ENCODE assay signal across 22 mouse cellular contexts in genomic region chr4:35049036-35049741, GRCm38 (mm10).
DNase-seq lines count a peak whose midpoint lies in the region; ATAC-seq and TF ChIP-seq lines count a peak whose summit lies in the region.
"Had no signal": no experiment of that assay in that cellular context is flagged by ENCODE, and none has a peak within 500 bp of the region (broad histone marks: within the 10 kb centered on the region; RNA-seq: fewer than 3 reads in every experiment).

No protein-coding gene starts in this region.

- no peak overlapping the region for H3K9ac ChIP-seq in forebrain, embryonic 16.5 days (replicated peaks; ENCODE audit: low read depth, low read length)
- H3K9ac ChIP-seq in liver, adult 2 months (ENCODE audit: low read depth, low read length): no peak overlapping the region
- H3K9ac ChIP-seq in liver, embryonic 11.5 days (ENCODE audit: low read depth, low read length): no peak overlapping the region
- no peak overlapping the region for H3K9ac ChIP-seq in limb, embryonic 12.5 days (replicated peaks)
- H3K9ac ChIP-seq: liver, postnatal 0 days; midbrain, embryonic 12.5 days; neural tube, embryonic 12.5 days had no signal

- no peaks in the 10 kb centered on the region for H3K9me3 ChIP-seq in forebrain, embryonic 10.5 days
- H3K9me3 ChIP-seq in forebrain, embryonic 16.5 days (ENCODE audit: control insufficient read depth, low read length): no peaks in the 10 kb centered on the region
- no peaks in the 10 kb centered on the region for H3K9me3 ChIP-seq in liver, embryonic 11.5 days (ENCODE audit: control insufficient read depth, low read length)
- H3K9me3 ChIP-seq in limb, embryonic 12.5 days: no peaks in the 10 kb centered on the region
- H3K9me3 ChIP-seq: G1E; midbrain, embryonic 12.5 days; neural tube, embryonic 12.5 days had no signal

- H3K79me2 ChIP-seq in liver, adult 2 months (ENCODE audit: control insufficient read depth, insufficient read depth, low read length): peaks cover 3% of the 10 kb centered on the region; the same call in 1 of the 2 replicates

- no peak for TF ChIP-seq POLR2A in liver, adult 2 months (IDR thresholded peaks at IDR 0.05; ENCODE audit: extremely low read depth, insufficient read depth, low read length)

- H3K4me3 ChIP-seq in forebrain, embryonic 10.5 days: no peak overlapping the region
- H3K4me3 ChIP-seq in forebrain, embryonic 16.5 days (replicated peaks; ENCODE audit: low read length): no peak overlapping the region
- H3K4me3 ChIP-seq in liver, adult 2 months (ENCODE audit: insufficient read depth, low read depth, low read length): no peak overlapping the region
- H3K4me3 ChIP-seq in liver, embryonic 11.5 days (ENCODE audit: low read depth, low read length): no peak overlapping the region
- H3K4me3 ChIP-seq in brown adipose tissue, adult 24 weeks (ENCODE audit: insufficient read depth, low read depth, low read length): no peak overlapping the region
- H3K4me3 ChIP-seq in limb, embryonic 12.5 days (replicated peaks): no peak overlapping the region
- H3K4me3 ChIP-seq: left cerebral cortex, adult 2 months; midbrain, embryonic 12.5 days; neural tube, embryonic 12.5 days had no signal

- no peak for DNase-seq in forebrain, embryonic 10.5 days (ENCODE audit: extremely low spot score, low spot score)
- peak; percentile 75 for DNase-seq in liver, adult 2 months (ENCODE audit: extremely low read depth, low read depth, low spot score)
- no peak for DNase-seq in liver, embryonic 11.5 days (ENCODE audit: low spot score)
- no peak for DNase-seq in layer of hippocampus, postnatal 10 days (ENCODE audit: low spot score in 2 of 2)
- no peak for DNase-seq in cerebellum, adult 18-20 months
- DNase-seq: adrenal gland, postnatal 36 days; cerebellum, adult 9-10 months; gastrocnemius, postnatal 10 days; kidney, postnatal 25 days; left cerebral cortex, postnatal 4 days; liver, postnatal 0 days; spleen, adult 18-20 months; thymus, postnatal 25 days had no signal

- 50% methylated on average over 9 of the region's 9 CpGs for WGBS in forebrain, embryonic 10.5 days
- 42% methylated on average over 9 of the region's 9 CpGs for WGBS in forebrain, embryonic 16.5 days
- 23% methylated on average over 9 of the region's 9 CpGs for WGBS in liver, adult 2 months
- 71% methylated on average over 9 of the region's 9 CpGs for WGBS in liver, embryonic 11.5 days
- WGBS in limb, embryonic 12.5 days: 14% methylated on average over 9 of the region's 9 CpGs

- H3K4me1 ChIP-seq in forebrain, embryonic 10.5 days: peaks cover 21% of the 10 kb centered on the region
- H3K4me1 ChIP-seq in forebrain, embryonic 16.5 days (replicated peaks; ENCODE audit: control insufficient read depth, insufficient read depth, low read length): no peaks in the 10 kb centered on the region; the same call in 1 of the 2 replicates
- peaks cover 16% of the 10 kb centered on the region for H3K4me1 ChIP-seq in liver, adult 2 months (ENCODE audit: control insufficient read depth, insufficient read depth, low read length)
- no peaks in the 10 kb centered on the region; the same call in 1 of the 2 replicates for H3K4me1 ChIP-seq in liver, embryonic 11.5 days (replicated peaks; ENCODE audit: control insufficient read depth, insufficient read depth, low read length)
- H3K4me1 ChIP-seq in brown adipose tissue, adult 24 weeks (ENCODE audit: control insufficient read depth, insufficient read depth, insufficient read length, low read length): no peaks in the 10 kb centered on the region
- H3K4me1 ChIP-seq in limb, embryonic 12.5 days (replicated peaks): peaks cover 19% of the 10 kb centered on the region
- H3K4me1 ChIP-seq: midbrain, embryonic 12.5 days had no signal

- ATAC-seq in forebrain, embryonic 16.5 days: no peak
- ATAC-seq in liver, embryonic 11.5 days (replicated peaks; ENCODE audit: low FRiP score): no peak
- ATAC-seq in limb, embryonic 12.5 days (ENCODE audit: insufficient number of reproducible peaks, insufficient read depth, low FRiP score, low TSS enrichment, low read depth): peak; percentile 42; the same call in 1 of the 2 replicates
- ATAC-seq: hindbrain, postnatal 0 days; intestine, postnatal 0 days; liver, postnatal 0 days had no signal

- no peak for TF ChIP-seq CTCF in liver, adult 2 months (IDR thresholded peaks at IDR 0.05; ENCODE audit: low read depth, low read length)

- H3K36me3 ChIP-seq in forebrain, embryonic 10.5 days (replicated peaks): no peaks in the 10 kb centered on the region
- H3K36me3 ChIP-seq in forebrain, embryonic 16.5 days (ENCODE audit: control insufficient read depth, insufficient read depth): no peaks in the 10 kb centered on the region
- no peaks in the 10 kb centered on the region for H3K36me3 ChIP-seq in liver, adult 2 months (ENCODE audit: control insufficient read depth, insufficient read depth, low read length)
- H3K36me3 ChIP-seq in liver, embryonic 11.5 days (ENCODE audit: control insufficient read depth, insufficient read depth, low read length): no peaks in the 10 kb centered on the region
- no peaks in the 10 kb centered on the region for H3K36me3 ChIP-seq in limb, embryonic 12.5 days
- H3K36me3 ChIP-seq: G1E; midbrain, embryonic 12.5 days; neural tube, embryonic 12.5 days had no signal

- H3K4me2 ChIP-seq in forebrain, embryonic 16.5 days (ENCODE audit: low read length): no peak overlapping the region
- H3K4me2 ChIP-seq in liver, embryonic 11.5 days: no peak overlapping the region
- no peak overlapping the region for H3K4me2 ChIP-seq in limb, embryonic 12.5 days
- H3K4me2 ChIP-seq: midbrain, embryonic 12.5 days; neural tube, embryonic 12.5 days had no signal

- no peaks in the 10 kb centered on the region for H3K27me3 ChIP-seq in forebrain, embryonic 10.5 days (ENCODE audit: poor library complexity, severe bottlenecking)
- H3K27me3 ChIP-seq in forebrain, embryonic 16.5 days (replicated peaks; ENCODE audit: control insufficient read depth, insufficient read depth, low read length): no peaks in the 10 kb centered on the region
- H3K27me3 ChIP-seq in liver, adult 2 months (ENCODE audit: control insufficient read depth, insufficient read depth, low read length): no peaks in the 10 kb centered on the region
- H3K27me3 ChIP-seq in liver, embryonic 11.5 days (replicated peaks; ENCODE audit: control insufficient read depth, insufficient read depth, low read length): no peaks in the 10 kb centered on the region
- H3K27me3 ChIP-seq in limb, embryonic 12.5 days: no peaks in the 10 kb centered on the region
- H3K27me3 ChIP-seq: midbrain, embryonic 12.5 days; neural tube, embryonic 12.5 days had no signal

- H3K27ac ChIP-seq in forebrain, embryonic 10.5 days: peak overlapping the region; percentile 51; the same call in 1 of the 2 replicates
- no peak overlapping the region for H3K27ac ChIP-seq in forebrain, embryonic 16.5 days (ENCODE audit: low read length)
- H3K27ac ChIP-seq in liver, adult 2 months (replicated peaks; ENCODE audit: insufficient read depth, low read depth, low read length): peak overlapping the region; percentile 64
- H3K27ac ChIP-seq in liver, embryonic 11.5 days (ENCODE audit: low read depth, low read length): no peak overlapping the region
- H3K27ac ChIP-seq in brown adipose tissue, adult 24 weeks (replicated peaks; ENCODE audit: low read depth, low read length): peak overlapping the region; percentile 69; the same call in 1 of the 2 replicates
- peak overlapping the region; percentile 69 for H3K27ac ChIP-seq in limb, embryonic 12.5 days
- H3K27ac ChIP-seq: hindbrain, postnatal 0 days; left cerebral cortex, adult 2 months; midbrain, embryonic 12.5 days; neural tube, embryonic 12.5 days had no signal

Comparison
In these comparisons a context has a peak if more than half of its experiments do, and no peak if none do; other contexts are left out.
1. H3K27ac ChIP-seq: peak in forebrain, embryonic 10.5 days (single experiment), liver, adult 2 months (single experiment), brown adipose tissue, adult 24 weeks (single experiment) and limb, embryonic 12.5 days (single experiment); none in forebrain, embryonic 16.5 days (single experiment) and liver, embryonic 11.5 days (single experiment).